Mouse (Mus musculus) heart, embryonic 16.5 days (tissue): ENCODE measurements around the gene Chn2. TPM values are rescaled to one million over a fixed set of nuclear protein-coding genes. Genes with fewer than 3 reads are reported as not detected.

Source experiments
- ATAC-seq: fragments of 200-750 bp; cut with Nextera tagmentation; replicated peaks from 2 replicates; pipeline ENCODE4 v1.8.0; 2017; ENCODE audit warnings: moderate number of reproducible peaks; ENCODE audit not compliant: insufficient read depth, low FRiP score; ENCODE audit errors: extremely low read depth
- H3K27ac ChIP-seq: fragments of 300-500 bp; sonication (generic); 2 replicates; pipeline ENCODE4 v1.5.1; 2014; ENCODE audit warnings: mild to moderate bottlenecking, low read length, control low read depth, moderate library complexity
- H3K27me3 ChIP-seq: fragments of 300-500 bp; sonication (generic); 2 replicates; pipeline ENCODE4 v1.6.1; 2014; ENCODE audit warnings: low read length, mixed read lengths; ENCODE audit not compliant: control insufficient read depth, insufficient read depth
- H3K36me3 ChIP-seq: fragments of 300-500 bp; sonication (generic); 2 replicates; pipeline ENCODE4 v1.6.1; 2014; ENCODE audit not compliant: control insufficient read depth, insufficient read depth
- H3K4me1 ChIP-seq: fragments of 300-500 bp; sonication (generic); 2 replicates; pipeline ENCODE4 v1.6.1; 2014; ENCODE audit warnings: low read length, mixed read lengths; ENCODE audit not compliant: control insufficient read depth, insufficient read depth
- H3K4me2 ChIP-seq: fragments of 300-500 bp; sonication (generic); 2 replicates; pipeline ENCODE4 v1.6.1; 2014; ENCODE audit warnings: low read depth, mild to moderate bottlenecking, control low read depth, low read length
- H3K4me3 ChIP-seq: fragments of 300-500 bp; sonication (generic); 2 replicates; pipeline ENCODE4 v1.5.1; 2014; ENCODE audit warnings: mild to moderate bottlenecking, control low read depth, low read length
- H3K9ac ChIP-seq: fragments of 300-500 bp; sonication (generic); 2 replicates; pipeline ENCODE4 v1.6.1; 2014; ENCODE audit warnings: low read length, control low read depth
- H3K9me3 ChIP-seq: fragments of 300-500 bp; sonication (generic); replicated peaks from 2 replicates; pipeline ENCODE4 v1.6.1; 2016; ENCODE audit warnings: low read length; ENCODE audit not compliant: control insufficient read depth
- WGBS: fragments of 180-500 bp; shearing (Covaris S2); extraction: QIAGEN DNeasy Blood & Tissue Kit; methylation state at CpG from one replicate; pipeline ENCODE4 v1.1.7; 2014; 5-methylcytosine and 5-hydroxymethylcytosine counted together
- polyA plus RNA-seq: library from polyadenylated mRNA; unstranded; fragments of >200 nt; fragmentation: Nextera tagmentation; extraction: Ambion mirVana; gene quantifications from 2 replicates; pipeline ENCODE4 v1.2.1, GENCODE M21; 2015

Chn2 gene
- polyA plus RNA-seq, 1 experiment from 2014 or later: 5.4 TPM

DNA sequence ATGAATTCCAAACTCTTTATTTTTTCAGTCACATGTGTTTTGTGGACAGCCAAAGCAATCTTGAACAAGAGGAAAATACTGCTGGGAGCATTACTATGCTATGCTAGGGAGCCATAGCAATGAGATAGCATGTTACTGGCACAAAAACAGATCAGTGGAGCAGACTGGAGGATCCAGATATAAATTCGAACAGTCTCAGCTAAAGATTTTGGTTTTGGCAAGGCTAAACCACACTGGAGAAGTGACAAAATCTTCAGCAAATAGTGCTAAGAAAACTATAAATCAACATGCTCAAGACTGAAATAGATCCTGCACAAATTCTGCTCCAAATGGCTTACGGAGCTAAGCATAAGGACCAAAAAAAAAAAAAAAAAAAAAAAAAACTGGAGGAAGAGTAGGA lies 273.7 kb downstream of the Chn2 start:
- no peaks in the 10 kb centered on the region for H3K27me3 ChIP-seq
- ATAC-seq: no peak
- WGBS: 77% methylated on average over 2 of the region's 2 CpGs

DNA sequence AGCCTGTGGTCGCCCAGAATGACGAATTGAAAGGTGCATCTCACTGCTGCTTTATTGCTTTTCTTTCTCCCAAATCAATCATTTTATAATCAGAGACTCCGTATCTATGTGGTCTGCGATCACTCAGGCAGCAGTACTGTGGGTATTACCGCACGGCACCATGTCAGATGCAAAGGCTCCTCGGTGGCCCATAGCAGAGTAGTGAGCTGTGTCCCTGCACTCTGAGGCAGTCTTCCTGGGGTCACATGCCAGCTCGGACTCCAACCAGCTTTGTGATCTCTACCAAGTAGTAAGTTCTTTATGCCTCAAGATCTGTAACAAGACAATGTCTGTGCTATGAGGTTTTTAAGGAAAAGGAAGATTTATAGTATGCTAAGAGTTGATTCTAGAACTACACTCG lies 279.3 kb downstream of the Chn2 start:
- Histone ChIP-seq H3K27ac (no peak overlapping the region), H3K9me3 (no peaks in the 10 kb centered on the region), H3K4me3 (no peak overlapping the region), H3K27me3 (peaks cover 4% of the 10 kb centered on the region; the same call in 1 of the 2 replicates), H3K4me2 (no peak overlapping the region), H3K9ac (no peak overlapping the region), H3K36me3 (no peaks in the 10 kb centered on the region), H3K4me1 (no peaks in the 10 kb centered on the region)
- no peak for ATAC-seq
- 82% methylated on average over 9 of the region's 9 CpGs for WGBS

More for the DNA sequence above, 273.7 kb downstream of the Chn2 start:
- Histone ChIP-seq H3K9ac (no peak overlapping the region), H3K36me3 (no peaks in the 10 kb centered on the region), H3K9me3 (no peaks in the 10 kb centered on the region), H3K4me3 (no peak overlapping the region), H3K27ac (no peak overlapping the region), H3K4me2 (no peak overlapping the region), H3K4me1 (no peaks in the 10 kb centered on the region)

DNA sequence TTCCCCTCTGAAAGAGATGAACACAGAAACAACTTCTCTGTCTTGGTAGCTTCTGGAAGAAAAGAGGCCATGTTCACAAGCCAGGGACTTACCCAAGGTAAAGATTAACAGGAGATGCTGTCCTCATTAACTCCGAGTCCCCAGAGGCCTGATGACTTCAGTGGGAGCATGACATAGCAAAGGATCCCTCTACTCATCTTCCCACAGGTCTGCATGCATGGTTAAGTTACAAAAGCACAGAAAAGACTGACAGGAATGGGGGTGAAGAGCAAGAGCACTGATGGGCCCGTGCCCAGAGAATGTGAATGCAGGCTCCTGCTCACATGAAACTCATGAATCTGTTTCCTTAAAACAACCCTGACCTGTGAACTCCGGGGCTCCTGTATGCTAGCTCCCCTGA lies 279.8 kb downstream of the Chn2 start:
- no peak overlapping the region for H3K27ac ChIP-seq
- peaks cover 6% of the 10 kb centered on the region for H3K27me3 ChIP-seq
- no peak overlapping the region for H3K4me2 ChIP-seq
- H3K9ac ChIP-seq: no peak overlapping the region
- H3K4me1 ChIP-seq: no peaks in the 10 kb centered on the region
- no peak for ATAC-seq
- H3K36me3 ChIP-seq: no peaks in the 10 kb centered on the region
- 69% methylated on average over 3 of the region's 3 CpGs for WGBS
- H3K4me3 ChIP-seq: no peak overlapping the region
- H3K9me3 ChIP-seq: no peaks in the 10 kb centered on the region

DNA sequence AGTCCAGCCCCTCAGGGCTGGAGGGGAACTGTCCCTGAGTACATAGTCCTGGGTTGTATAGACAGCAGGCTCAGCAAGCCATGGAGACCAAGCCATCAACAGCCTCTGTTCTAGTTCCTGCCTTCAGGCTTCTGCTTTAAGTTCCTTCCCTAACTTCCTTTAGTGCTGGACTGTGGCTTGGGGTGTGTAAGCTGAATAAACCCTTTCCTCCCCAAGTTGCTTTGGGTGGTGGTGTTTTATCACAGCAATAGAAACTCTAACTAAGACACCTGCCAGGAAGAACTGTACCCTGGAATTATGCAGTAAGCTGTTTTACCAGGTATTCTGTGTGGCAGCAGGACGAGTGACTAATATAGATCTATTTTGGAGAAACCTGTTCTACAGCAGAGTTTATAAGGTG lies 280.9 kb downstream of the Chn2 start:
- Histone ChIP-seq H3K27ac (no peak overlapping the region), H3K4me3 (no peak overlapping the region), H3K4me2 (no peak overlapping the region), H3K4me1 (no peaks in the 10 kb centered on the region), H3K9me3 (no peaks in the 10 kb centered on the region), H3K27me3 (peaks cover 12% of the 10 kb centered on the region), H3K36me3 (no peaks in the 10 kb centered on the region), H3K9ac (no peak overlapping the region)
- ATAC-seq: no peak
- 70% methylated on average over 1 of the region's 1 CpGs for WGBS

DNA sequence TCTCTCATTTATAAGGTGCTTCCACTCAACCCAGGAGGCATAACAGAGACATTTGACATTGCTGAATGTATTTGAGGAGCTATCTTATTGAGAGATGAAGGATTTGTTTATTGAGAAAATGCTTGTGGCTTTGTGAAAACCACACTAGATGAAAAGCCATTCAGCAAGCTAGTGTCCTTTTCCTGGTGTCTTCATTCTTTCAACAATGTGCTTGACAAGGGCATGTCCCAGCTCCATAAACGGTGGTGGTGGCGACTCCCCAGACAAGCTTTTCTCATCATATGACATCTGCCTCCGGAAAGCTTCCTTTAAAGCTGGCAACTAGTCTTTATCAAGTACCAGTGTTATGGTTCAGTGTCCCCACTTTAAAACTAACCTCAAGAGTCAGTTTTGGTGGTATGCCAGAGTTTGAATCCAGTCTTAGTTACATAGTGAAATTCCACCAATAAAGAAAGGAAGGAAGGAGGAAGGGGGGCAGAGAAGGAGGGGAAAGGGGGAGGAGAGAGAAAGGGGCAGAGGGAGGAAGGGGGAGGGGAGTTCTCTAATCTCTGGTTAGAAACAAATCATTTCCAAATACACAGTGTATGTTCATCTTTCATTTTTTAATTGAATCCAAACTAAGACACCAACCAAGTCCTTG lies 286.0 kb downstream of the Chn2 start, which contains the start of gene Prr15:
Prr15 (plus strand) TSS at position 590 of the 640 bp plus-strand sequence.
- Histone ChIP-seq H3K4me1 (peaks cover 5% of the 10 kb centered on the region; the same call in 1 of the 2 replicates), H3K27ac (0 out of 2 replicates have a peak within 1 kb of the TSS, but pooled peaks have one; percentile 23), H3K36me3 (no peaks in the 10 kb centered on the region), H3K4me3 (peak within 1 kb of the TSS; percentile 70), H3K27me3 (peaks cover 19% of the 10 kb centered on the region), H3K9ac (peak within 1 kb of the TSS; percentile 78), H3K4me2 (peak within 1 kb of the TSS; percentile 99), H3K9me3 (no peaks in the 10 kb centered on the region)
- ATAC-seq: no peak
- 34% methylated on average over 3 of the region's 3 CpGs for WGBS

DNA sequence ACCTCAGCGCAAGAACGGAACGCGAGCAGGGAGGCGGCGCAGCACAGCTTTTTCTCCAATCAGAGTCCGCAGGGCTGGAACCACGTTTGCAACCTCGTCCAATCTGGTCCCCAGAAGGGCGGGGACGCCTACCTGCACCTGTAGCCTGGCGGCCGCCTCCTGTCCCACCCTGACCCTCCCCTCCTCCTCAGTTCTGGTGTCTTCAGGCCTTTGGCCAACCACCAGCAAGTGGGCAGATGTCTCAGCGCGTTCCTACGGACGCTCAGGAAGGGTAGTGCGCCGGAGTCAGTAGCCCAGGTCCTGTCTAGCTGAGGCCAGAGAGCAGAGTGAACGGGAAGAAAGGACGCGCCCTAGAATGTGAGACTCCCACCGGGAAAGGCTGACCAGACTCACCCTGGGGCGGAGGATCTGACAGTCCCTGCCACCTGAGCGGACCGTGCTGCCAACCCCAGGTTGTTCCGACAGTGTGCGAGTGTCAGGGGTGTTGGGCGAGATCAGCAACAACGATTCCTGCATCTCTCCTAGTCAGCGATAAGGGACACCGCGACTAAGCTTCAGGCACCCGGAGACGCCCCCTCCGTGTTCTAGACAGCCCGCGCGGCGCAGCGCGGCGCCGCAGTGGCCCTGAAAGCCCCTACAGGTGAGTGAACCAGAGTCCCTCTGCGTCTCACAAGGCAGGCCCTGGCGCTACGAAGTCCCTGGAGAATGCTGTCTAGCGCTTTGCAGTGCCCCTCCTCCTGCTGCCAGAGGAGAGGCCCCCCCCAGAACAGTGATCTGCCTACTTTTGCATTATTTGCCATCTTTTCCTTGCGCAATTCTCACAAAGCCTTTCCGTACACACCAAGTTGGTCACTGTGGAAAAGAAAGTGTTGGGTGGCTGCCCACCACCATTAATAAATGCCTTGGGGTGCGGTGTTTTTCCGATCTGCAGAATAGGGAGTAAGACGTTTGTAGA lies 287.6 kb downstream of the Chn2 start:
- Histone ChIP-seq H3K4me1 (peaks cover 5% of the 10 kb centered on the region; the same call in 1 of the 2 replicates), H3K4me2 (peak overlapping the region; percentile 99), H3K9me3 (no peaks in the 10 kb centered on the region), H3K36me3 (no peaks in the 10 kb centered on the region), H3K4me3 (peak overlapping the region; percentile 70), H3K27ac (peak overlapping the region; percentile 80), H3K9ac (peak overlapping the region; percentile 78), H3K27me3 (peaks cover 19% of the 10 kb centered on the region)
- ATAC-seq: peak; percentile 65
- WGBS: under 1% methylated on average over 53 of the region's 53 CpGs

DNA sequence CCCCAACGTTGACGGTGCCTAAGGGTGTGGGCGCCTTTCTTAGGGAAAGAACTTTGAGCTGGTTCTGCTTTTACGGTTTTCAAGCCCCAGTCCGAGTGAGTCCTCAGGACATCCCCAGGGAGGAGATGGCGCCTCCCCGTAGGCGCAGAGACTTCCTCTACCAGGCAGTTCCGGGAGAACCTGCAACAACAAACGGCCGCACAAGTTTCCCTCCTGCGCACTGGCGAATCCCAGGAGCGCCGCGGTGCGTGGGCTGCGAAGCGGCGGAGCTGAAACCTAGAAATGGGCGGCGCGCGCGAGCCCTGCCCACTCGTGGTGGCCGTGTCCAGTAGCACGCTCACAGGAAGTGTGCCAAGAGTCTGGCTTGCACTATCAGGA lies 288.3 kb downstream of the Chn2 start:
- Histone ChIP-seq H3K27ac (peak overlapping the region; percentile 80), H3K4me3 (peak overlapping the region; percentile 70), H3K27me3 (peaks cover 19% of the 10 kb centered on the region), H3K9ac (peak overlapping the region; percentile 78), H3K4me2 (peak overlapping the region; percentile 99), H3K9me3 (no peaks in the 10 kb centered on the region), H3K36me3 (no peaks in the 10 kb centered on the region), H3K4me1 (peaks cover 5% of the 10 kb centered on the region; the same call in 1 of the 2 replicates)
- under 1% methylated on average over 28 of the region's 28 CpGs for WGBS
- ATAC-seq: peak; percentile 70

DNA sequence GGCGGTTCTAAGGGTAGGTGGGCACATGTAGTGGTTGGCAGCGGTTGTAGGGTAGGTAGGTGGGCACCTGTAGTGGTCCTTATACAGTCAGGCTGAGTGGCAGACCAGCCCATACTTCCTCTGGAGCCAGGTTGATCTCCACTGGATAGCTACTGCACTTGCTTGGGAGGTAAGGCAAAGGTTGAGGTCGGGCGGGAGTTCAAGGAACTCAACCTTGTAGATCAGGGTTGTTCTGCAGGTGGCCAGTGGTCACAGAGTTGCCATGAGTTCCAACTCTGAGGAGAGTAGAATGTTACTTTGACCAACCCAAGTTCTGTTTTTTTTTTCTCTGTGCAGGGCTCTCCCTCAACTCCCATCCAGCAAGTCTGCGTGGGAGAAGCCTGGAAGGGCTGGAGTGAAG lies 289.4 kb downstream of the Chn2 start:
- Histone ChIP-seq H3K4me1 (peaks cover 5% of the 10 kb centered on the region; the same call in 1 of the 2 replicates), H3K9ac (no peak overlapping the region), H3K9me3 (no peaks in the 10 kb centered on the region), H3K27ac (0 out of 2 replicates have a peak overlapping the region, but pooled peaks have one; percentile 36), H3K27me3 (peaks cover 15% of the 10 kb centered on the region), H3K36me3 (no peaks in the 10 kb centered on the region), H3K4me3 (peak overlapping the region; percentile 11; the same call in 1 of the 2 replicates), H3K4me2 (peak overlapping the region; percentile 99)
- no peak for ATAC-seq
- WGBS: 92% methylated on average over 5 of the region's 5 CpGs

DNA sequence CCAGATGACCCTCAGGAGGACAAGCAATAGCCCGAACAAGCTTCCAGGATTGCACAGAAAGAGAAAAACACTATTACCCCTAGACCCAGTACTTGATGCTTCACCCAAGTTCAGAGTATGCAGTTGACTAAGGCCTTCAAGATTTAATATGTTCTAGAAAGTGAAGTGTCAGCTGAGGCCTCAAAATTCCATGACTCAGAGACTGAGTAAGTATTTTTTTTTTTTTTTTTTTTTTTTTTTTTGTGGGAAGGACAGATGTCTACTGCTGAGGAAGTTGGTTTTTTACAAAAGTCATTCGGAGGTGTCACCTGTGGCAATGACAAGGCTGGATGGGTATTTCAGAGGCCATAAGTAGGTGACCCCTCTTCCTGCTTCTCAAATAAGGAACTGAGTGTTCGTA lies 290.2 kb downstream of the Chn2 start:
- no peak overlapping the region for H3K9ac ChIP-seq
- H3K4me1 ChIP-seq: peaks cover 5% of the 10 kb centered on the region; the same call in 1 of the 2 replicates
- H3K27ac ChIP-seq: no peak overlapping the region
- no peaks in the 10 kb centered on the region for H3K36me3 ChIP-seq
- H3K9me3 ChIP-seq: no peaks in the 10 kb centered on the region
- H3K4me3 ChIP-seq: no peak overlapping the region
- peak overlapping the region; percentile 15 for H3K4me2 ChIP-seq
- no peak for ATAC-seq
- WGBS: 78% methylated on average over 3 of the region's 3 CpGs
- H3K27me3 ChIP-seq: peaks cover 11% of the 10 kb centered on the region
